24 mouse cellular contexts compared by ENCODE assay signal in genomic region chr5:28149436-28149835, GRCm38 (mm10). TPM values are rescaled to one million over a fixed set of nuclear protein-coding genes. Genes with fewer than 3 reads are reported as not detected.
DNase-seq lines count a peak whose midpoint lies in the region; ATAC-seq lines count a peak whose summit lies in the region.
"Had no signal": no experiment of that assay in that cellular context is flagged by ENCODE, and none has a peak within 500 bp of the region (broad histone marks: within the 10 kb centered on the region; RNA-seq: fewer than 3 reads in every experiment).

No protein-coding gene starts in this region.

- DNase-seq in cerebellum, adult 11 months = peak; percentile 65
- DNase-seq in cerebellum, postnatal 4 days (ENCODE audit: low spot score in 2 of 2) = no peak
- DNase-seq in cerebellum, adult 11-12 months = peak; percentile 82
- DNase-seq in cerebellum, adult 9-11 months = peak; percentile 86
- peak; percentile 91 for DNase-seq in retina, postnatal 1 day
- DNase-seq in gastrocnemius, postnatal 36 days = no peak
- DNase-seq: adrenal gland, adult 8-10 months; gastrocnemius, postnatal 14 days; heart, postnatal 36 days; kidney, adult 18-20 months; kidney, postnatal 25 days; left cerebral cortex, postnatal 4 days; liver, postnatal 0 days; lung, postnatal 36 days; right cerebral cortex, postnatal 4 days; thymus, adult 18-20 months; thymus, postnatal 25 days had no signal

- no peak for ATAC-seq in megakaryocyte, adult 5-6 weeks (ENCODE audit: poor library complexity, severe bottlenecking)
- ATAC-seq: forebrain, embryonic 13.5 days; inflammation-experienced regulatory T-cells, adult 6 months; liver, embryonic 12.5 days; liver, postnatal 0 days had no signal

- intact Hi-C loops in gastrocnemius, postnatal 36 days (cut with DNase I) = no loop called here

RNA-seq across cellular contexts. Expression of gene En2, which starts 16.1 kb away (rescaled TPM):
- not detected in 2 replicates for total RNA-seq in megakaryocyte, adult 5-6 weeks (2015)
- total RNA-seq in megakaryocyte, adult 5-6 weeks (2017) = not detected in 2 replicates
- under 1 TPM; 0.23 to 0.30 TPM for total RNA-seq in gastrocnemius, postnatal 36 days (2021)
- total RNA-seq: common myeloid progenitor, adult 5-6 weeks; G1E; heart, postnatal 36 days; left cerebral cortex, postnatal 4 days; monocyte, adult 5-6 weeks had no signal

Comparison
In these comparisons a context has a peak if more than half of its experiments do, and no peak if none do; other contexts are left out.
1. DNase-seq: peak in cerebellum, adult 11 months (single experiment), cerebellum, adult 11-12 months (single experiment), cerebellum, adult 9-11 months (single experiment) and retina, postnatal 1 day (single experiment); none in cerebellum, postnatal 4 days (0 of 2) and gastrocnemius, postnatal 36 days (0 of 2).